Mouse (Mus musculus): ENCODE results near the gene Bad. TPM values are rescaled to one million over a fixed set of nuclear protein-coding genes. Genes with fewer than 3 reads are reported as not detected.

Bad gene
- total and polyA plus RNA-seq, 3 experiments = 21.1 to 33.5 (median 25.8) TPM

DNA sequence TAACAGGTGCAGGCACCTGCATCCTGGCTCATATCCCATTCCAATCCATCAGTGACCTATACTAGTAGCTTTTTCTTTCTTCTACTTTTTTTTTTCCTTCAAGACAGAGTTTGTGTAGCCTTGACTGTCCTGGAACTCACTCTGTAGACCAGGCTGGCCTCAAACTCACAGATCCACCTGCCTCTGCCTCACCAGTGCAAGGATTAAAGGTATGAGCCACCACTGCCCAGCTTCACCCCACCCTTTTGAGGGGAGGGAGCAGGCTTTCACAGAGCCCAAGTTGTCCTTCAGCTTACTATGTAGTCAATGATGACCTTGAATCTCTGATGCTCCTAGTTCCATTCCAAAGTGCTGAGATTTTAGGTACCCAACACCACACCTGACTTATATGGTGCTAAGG is 22.2 kb upstream of the Bad start:
- H3K27ac ChIP-seq = no peak overlapping the region
- no peak for DNase-seq
- no peaks in the 10 kb centered on the region for H3K27me3 ChIP-seq (ENCODE audit: control insufficient read depth, insufficient read depth, low read length)
- TF ChIP-seq POLR2A (IDR thresholded peaks at IDR 0.05; ENCODE audit: insufficient read depth, low read depth, low read length) = no peak
- no peak for TF ChIP-seq EP300 (IDR thresholded peaks at IDR 0.05; ENCODE audit: insufficient read depth, low read depth, low read length)
- TF ChIP-seq CTCF (IDR thresholded peaks at IDR 0.05) = no peak
- peaks cover 7% of the 10 kb centered on the region for H3K4me1 ChIP-seq (ENCODE audit: control insufficient read depth, insufficient read depth, low read length)
- H3K36me3 ChIP-seq (ENCODE audit: control insufficient read depth, insufficient read depth, low read length) = no peaks in the 10 kb centered on the region
- H3K4me3 ChIP-seq = no peak overlapping the region
- no peaks in the 10 kb centered on the region for H3K79me2 ChIP-seq (replicated peaks; ENCODE audit: control insufficient read depth, insufficient read depth, low read length)
- 0 out of 2 replicates have a peak overlapping the region, but pooled peaks have one; percentile 25 for H3K9ac ChIP-seq (ENCODE audit: low read depth, low read length)
- intact Hi-C loops (cut with DNase I) = no loop called here

DNA sequence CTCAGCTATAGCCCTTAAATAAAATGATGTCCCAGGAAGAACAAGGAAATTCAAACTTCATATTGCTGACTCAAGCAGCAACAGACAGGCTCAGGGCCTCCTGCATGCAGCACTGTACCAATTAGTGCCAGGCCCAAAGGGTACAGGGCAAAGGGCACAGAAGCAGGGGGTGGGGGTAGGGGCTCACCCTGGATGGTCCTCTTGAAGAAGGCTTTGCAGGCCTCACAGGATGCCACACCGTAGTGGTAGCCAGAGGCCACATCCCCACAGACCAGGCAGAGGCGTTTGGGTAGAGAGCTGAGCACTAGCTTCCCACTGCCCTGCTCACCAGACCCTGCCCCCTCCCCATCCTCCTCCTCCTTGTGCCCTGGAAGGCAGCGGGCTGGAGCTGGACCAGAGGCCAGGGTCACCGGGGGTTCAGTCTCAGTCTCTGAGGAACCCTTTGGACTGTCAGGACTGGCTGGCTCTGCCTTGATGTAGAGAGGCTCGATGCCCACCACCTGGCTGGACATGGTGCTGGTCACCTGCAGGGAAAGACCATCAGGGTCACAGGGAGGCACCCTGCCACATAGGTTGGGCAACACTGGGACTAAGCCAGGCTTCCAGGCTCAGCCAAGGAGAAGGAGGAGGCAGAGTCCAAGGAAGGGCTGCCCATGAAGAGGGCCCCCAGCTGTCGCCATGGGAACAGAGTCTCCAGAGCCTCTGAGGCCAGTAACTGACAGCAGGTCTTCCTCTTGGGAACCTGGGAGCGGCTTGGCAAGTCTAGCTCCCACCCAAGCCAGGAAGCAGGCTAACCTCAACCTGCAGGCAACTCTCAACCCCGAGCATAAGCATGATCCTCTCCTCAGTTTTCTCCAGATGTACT is 21.6 kb upstream of the Bad start:
- H3K79me2 ChIP-seq (replicated peaks; ENCODE audit: control insufficient read depth, insufficient read depth, low read length) = no peaks in the 10 kb centered on the region
- H3K9ac ChIP-seq (ENCODE audit: low read depth, low read length) = peak overlapping the region; percentile 84
- H3K36me3 ChIP-seq (ENCODE audit: control insufficient read depth, insufficient read depth, low read length) = no peaks in the 10 kb centered on the region
- H3K4me3 ChIP-seq = peak overlapping the region; percentile 84
- TF ChIP-seq POLR2A (IDR thresholded peaks at IDR 0.05; ENCODE audit: insufficient read depth, low read depth, low read length) = no peak
- H3K27ac ChIP-seq = no peak overlapping the region; the same call in 1 of the 2 replicates
- peak; percentile 61 to 68 for DNase-seq
- peaks cover 10% of the 10 kb centered on the region for H3K4me1 ChIP-seq (ENCODE audit: control insufficient read depth, insufficient read depth, low read length)
- H3K27me3 ChIP-seq (ENCODE audit: control insufficient read depth, insufficient read depth, low read length) = 0 out of 2 replicates have a peak, but pooled peaks cover 2% of the 10 kb centered on the region
- WGBS = 38% methylated on average over 8 of the region's 8 CpGs
- intact Hi-C loops (cut with DNase I) = loop anchor here (1.0 kb wide), 1 partner anchor 11 kb away; the partner anchor contains the start of gene Trmt112

DNA sequence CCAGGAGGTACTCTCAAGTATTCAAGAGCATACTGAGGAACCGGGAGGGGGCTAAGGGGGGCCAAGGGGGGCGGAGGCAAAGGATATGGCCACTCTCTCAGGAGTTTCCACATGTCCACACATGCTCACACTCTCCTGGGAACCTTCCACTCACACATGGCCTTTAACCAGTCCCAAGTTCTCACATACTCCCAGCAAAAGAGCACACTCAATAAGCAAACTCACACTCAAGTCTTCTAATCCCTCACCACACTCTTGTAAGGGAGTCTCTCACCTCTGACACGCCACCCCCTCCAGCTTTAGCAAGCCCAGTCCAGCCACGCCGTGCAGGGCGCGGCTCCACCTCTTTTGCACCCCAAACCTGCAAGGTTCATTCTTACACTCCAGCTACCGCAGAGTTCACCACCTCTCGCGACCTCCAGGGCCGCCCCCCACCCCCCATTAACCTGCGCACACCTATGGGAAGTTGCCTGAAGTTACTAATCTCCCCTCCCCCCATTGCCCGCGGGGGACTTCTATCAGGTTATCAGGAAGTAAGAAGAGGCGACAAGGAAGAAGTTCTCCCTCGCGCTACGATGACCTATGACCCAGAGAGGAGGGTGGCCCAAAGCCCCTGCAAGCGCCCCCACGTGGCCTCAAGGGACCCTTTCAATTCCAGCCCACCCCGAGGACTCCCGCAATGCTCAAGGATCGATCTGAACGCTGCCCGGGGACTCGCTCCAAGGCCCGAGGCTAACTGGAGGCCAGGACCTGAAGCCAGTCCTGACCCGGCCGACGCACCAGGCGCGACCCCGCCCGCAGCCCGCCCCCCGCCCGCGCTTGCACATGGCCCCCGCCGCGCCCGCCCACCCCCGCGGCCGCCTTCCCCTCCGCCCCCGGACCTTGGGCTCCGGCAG is 20.7 kb upstream of the Bad start:
- Histone ChIP-seq H3K27ac (peak overlapping the region; percentile 88), H3K9ac (ENCODE audit: low read depth, low read length) (peak overlapping the region; percentile 84), H3K27me3 (ENCODE audit: control insufficient read depth, insufficient read depth, low read length) (peaks cover 3% of the 10 kb centered on the region), H3K4me1 (ENCODE audit: control insufficient read depth, insufficient read depth, low read length) (peaks cover 10% of the 10 kb centered on the region), H3K4me3 (peak overlapping the region; percentile 84), H3K79me2 (replicated peaks; ENCODE audit: control insufficient read depth, insufficient read depth, low read length) (no peaks in the 10 kb centered on the region), H3K36me3 (ENCODE audit: control insufficient read depth, insufficient read depth, low read length) (no peaks in the 10 kb centered on the region)
- no peak for DNase-seq
- 1% methylated on average over 47 of the region's 48 CpGs for WGBS
- TF ChIP-seq CTCF (IDR thresholded peaks at IDR 0.05) (0 out of 2 replicates have a peak, but pooled peaks have one; percentile 21), POLR2A (IDR thresholded peaks at IDR 0.05; ENCODE audit: insufficient read depth, low read depth, low read length) (no peak)
- intact Hi-C loops (cut with DNase I) = loop anchor here (1.0 kb wide), 1 partner anchor 12 kb away; the partner anchor contains the start of gene Trmt112

DNA sequence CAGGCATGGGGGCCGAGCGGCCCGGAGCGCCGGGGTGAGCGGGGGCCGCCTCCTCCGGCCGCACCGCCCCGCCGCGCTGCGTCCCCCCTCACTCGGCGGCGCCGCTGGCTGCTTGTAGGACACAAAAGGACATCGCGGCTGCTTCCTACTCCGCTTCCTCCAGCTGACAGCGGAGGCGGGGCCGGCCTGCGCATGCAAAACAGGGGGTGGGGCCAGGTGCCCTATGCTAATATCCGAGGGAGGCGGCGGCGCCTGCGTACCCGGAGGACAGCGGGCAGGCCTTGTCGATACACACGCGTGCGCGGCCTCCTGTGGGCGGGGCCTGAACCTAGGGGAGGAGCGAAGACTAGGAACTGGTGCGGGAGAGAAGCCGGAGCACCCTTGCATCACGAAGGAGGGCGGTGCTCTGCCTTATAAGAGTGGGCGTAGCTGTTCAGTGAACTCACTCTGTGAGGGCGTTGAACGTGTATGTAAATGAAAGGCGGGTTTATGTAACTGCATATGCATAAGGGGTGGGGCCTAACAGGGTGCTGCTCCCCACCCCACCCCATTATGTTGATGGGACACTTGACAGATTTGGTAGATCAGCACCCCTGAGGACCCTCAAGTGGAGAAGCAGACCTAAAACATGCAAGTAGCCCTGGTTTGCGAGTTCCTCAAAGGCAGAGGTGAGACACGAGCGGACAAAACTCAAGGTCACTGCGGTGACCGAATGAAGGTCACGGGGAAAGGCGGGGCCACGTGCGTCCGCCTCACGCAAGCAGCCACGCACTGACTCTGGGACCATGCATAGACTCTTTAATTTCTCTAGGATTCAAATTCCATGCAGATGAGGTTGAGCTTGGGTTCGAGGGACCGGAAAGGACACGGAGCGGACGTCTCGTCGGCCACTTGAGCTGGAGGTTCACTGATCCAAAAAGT is 19.8 kb upstream of the Bad start, which contains the start of gene Esrra:
TSS of gene Esrra (minus strand) at position 167 of the 921 bp plus-strand sequence.
- WGBS = under 1% methylated on average over 65 of the region's 66 CpGs
- Histone ChIP-seq H3K79me2 (replicated peaks; ENCODE audit: control insufficient read depth, insufficient read depth, low read length) (no peaks in the 10 kb centered on the region), H3K36me3 (ENCODE audit: control insufficient read depth, insufficient read depth, low read length) (no peaks in the 10 kb centered on the region), H3K27me3 (ENCODE audit: control insufficient read depth, insufficient read depth, low read length) (peaks cover 5% of the 10 kb centered on the region), H3K4me3 (peak within 1 kb of the TSS; percentile 84), H3K27ac (peak within 1 kb of the TSS; percentile 92), H3K9ac (ENCODE audit: low read depth, low read length) (peak within 1 kb of the TSS; percentile 84), H3K4me1 (ENCODE audit: control insufficient read depth, insufficient read depth, low read length) (peaks cover 10% of the 10 kb centered on the region)
- intact Hi-C loops (cut with DNase I) = no loop called here
- peak; percentile 100 for DNase-seq
- TF ChIP-seq POLR2A (IDR thresholded peaks at IDR 0.05; ENCODE audit: insufficient read depth, low read depth, low read length) = peak; percentile 75
- TF ChIP-seq CTCF (IDR thresholded peaks at IDR 0.05) = no peak
- TF ChIP-seq EP300 (IDR thresholded peaks at IDR 0.05; ENCODE audit: insufficient read depth, low read depth, low read length) = peak; percentile 66; the same call in 1 of the 2 replicates
